Mouse (Mus musculus): ENCODE results near the gene Aadacl3. TPM values are rescaled to one million over a fixed set of nuclear protein-coding genes. Genes with fewer than 3 reads are reported as not detected.

Aadacl3 gene
- not detected in 2 replicates for polyA plus RNA-seq (2016; fragmentation: Nextera tagmentation; extraction: Ambion mirVana)

- H3K27me3 ChIP-seq (replicated peaks; ENCODE audit: low read depth, poor library complexity, severe bottlenecking), result no peaks in the 10 kb centered on the region
- H3K36me3 ChIP-seq (replicated peaks), result no peaks in the 10 kb centered on the region
- H3K27ac ChIP-seq (replicated peaks), result no peak within 1 kb of the TSS
- no peak within 1 kb of the TSS for H3K4me3 ChIP-seq
- 75% methylated on average over 3 of the region's 3 CpGs for WGBS
- peaks cover 15% of the 10 kb centered on the region; the same call in 1 of the 2 replicates for H3K9me3 ChIP-seq
- no peaks in the 10 kb centered on the region for H3K4me1 ChIP-seq
- DNase-seq (ENCODE audit: low spot score), result no peak
Observed at GRCm38 (mm10) chr4:144463656-144464055, at the start of gene Aadacl3. TSS of gene Aadacl3 (minus strand) at chr4:144463756.

GRCm38 (mm10) chr4:144506518-144506917 is 43.0 kb upstream of the Aadacl3 start:
- Histone ChIP-seq H3K9me3 (peaks cover 15% of the 10 kb centered on the region; the same call in 1 of the 2 replicates), H3K27me3 (replicated peaks; ENCODE audit: low read depth, poor library complexity, severe bottlenecking) (no peaks in the 10 kb centered on the region), H3K36me3 (replicated peaks) (no peaks in the 10 kb centered on the region), H3K27ac (replicated peaks) (no peak overlapping the region), H3K4me1 (no peaks in the 10 kb centered on the region), H3K4me3 (no peak overlapping the region)
- WGBS, result 82% methylated on average over 1 of the region's 1 CpGs
- no peak for DNase-seq (ENCODE audit: low spot score)

- Histone ChIP-seq H3K9me3 (peaks cover 21% of the 10 kb centered on the region), H3K27ac (replicated peaks) (no peak overlapping the region), H3K4me3 (no peak overlapping the region), H3K4me1 (no peaks in the 10 kb centered on the region), H3K27me3 (replicated peaks; ENCODE audit: low read depth, poor library complexity, severe bottlenecking) (no peaks in the 10 kb centered on the region), H3K36me3 (replicated peaks) (no peaks in the 10 kb centered on the region)
- no peak for DNase-seq (ENCODE audit: low spot score)
Observed at GRCm38 (mm10) chr4:144493331-144493730, 29.8 kb upstream of the Aadacl3 start.

GRCm38 (mm10) chr4:144468091-144468490 is 4.5 kb upstream of the Aadacl3 start:
- Histone ChIP-seq H3K4me1 (no peaks in the 10 kb centered on the region), H3K36me3 (replicated peaks) (no peaks in the 10 kb centered on the region), H3K4me3 (no peak overlapping the region), H3K9me3 (peaks cover 16% of the 10 kb centered on the region; the same call in 1 of the 2 replicates), H3K27ac (replicated peaks) (no peak overlapping the region), H3K27me3 (replicated peaks; ENCODE audit: low read depth, poor library complexity, severe bottlenecking) (no peaks in the 10 kb centered on the region)
- WGBS, result 67% methylated on average over 1 of the region's 1 CpGs
- no peak for DNase-seq (ENCODE audit: low spot score)

- Histone ChIP-seq H3K4me1 (no peaks in the 10 kb centered on the region), H3K27me3 (replicated peaks; ENCODE audit: low read depth, poor library complexity, severe bottlenecking) (no peaks in the 10 kb centered on the region), H3K9me3 (peaks cover 10% of the 10 kb centered on the region; the same call in 1 of the 2 replicates), H3K36me3 (replicated peaks) (no peaks in the 10 kb centered on the region), H3K27ac (replicated peaks) (no peak overlapping the region), H3K4me3 (no peak overlapping the region)
- DNase-seq (ENCODE audit: low spot score), result no peak
- 80% methylated on average over 2 of the region's 2 CpGs for WGBS
Observed at GRCm38 (mm10) chr4:144465206-144465605, 1.6 kb upstream of the Aadacl3 start.

GRCm38 (mm10) chr4:144453217-144453616 is 10.3 kb downstream of the Aadacl3 start, which contains the start of gene Gm9944:
TSS of gene Gm9944 (minus strand) at chr4:144453317.
- no peak within 1 kb of the TSS for H3K4me3 ChIP-seq
- H3K4me1 ChIP-seq, result no peaks in the 10 kb centered on the region
- 80% methylated on average over 2 of the region's 2 CpGs for WGBS
- DNase-seq (ENCODE audit: low spot score), result no peak
- no peak within 1 kb of the TSS for H3K27ac ChIP-seq (replicated peaks)
- peaks cover 18% of the 10 kb centered on the region; the same call in 1 of the 2 replicates for H3K9me3 ChIP-seq
- no peaks in the 10 kb centered on the region for H3K36me3 ChIP-seq (replicated peaks)
- no peaks in the 10 kb centered on the region for H3K27me3 ChIP-seq (replicated peaks; ENCODE audit: low read depth, poor library complexity, severe bottlenecking)

- 0 out of 2 replicates have a peak, but pooled peaks cover 6% of the 10 kb centered on the region for H3K9me3 ChIP-seq
- no peak overlapping the region for H3K27ac ChIP-seq (replicated peaks)
- H3K4me3 ChIP-seq, result no peak overlapping the region
- H3K4me1 ChIP-seq, result no peaks in the 10 kb centered on the region
- H3K27me3 ChIP-seq (replicated peaks; ENCODE audit: low read depth, poor library complexity, severe bottlenecking), result no peaks in the 10 kb centered on the region
- 68% methylated on average over 2 of the region's 2 CpGs for WGBS
- no peak for DNase-seq (ENCODE audit: low spot score)
- no peaks in the 10 kb centered on the region for H3K36me3 ChIP-seq (replicated peaks)
Observed at GRCm38 (mm10) chr4:144448546-144448945, 15.0 kb downstream of the Aadacl3 start.

GRCm38 (mm10) chr4:144441582-144441981 is 22.0 kb downstream of the Aadacl3 start:
- Histone ChIP-seq H3K27me3 (replicated peaks; ENCODE audit: low read depth, poor library complexity, severe bottlenecking) (no peaks in the 10 kb centered on the region), H3K27ac (replicated peaks) (no peak overlapping the region), H3K36me3 (replicated peaks) (no peaks in the 10 kb centered on the region), H3K4me3 (no peak overlapping the region), H3K9me3 (0 out of 2 replicates have a peak, but pooled peaks cover 2% of the 10 kb centered on the region), H3K4me1 (no peaks in the 10 kb centered on the region)
- DNase-seq (ENCODE audit: low spot score), result no peak
- 80% methylated on average over 1 of the region's 1 CpGs for WGBS

- H3K36me3 ChIP-seq (replicated peaks), result no peaks in the 10 kb centered on the region
- DNase-seq (ENCODE audit: low spot score), result no peak
- H3K4me1 ChIP-seq, result no peaks in the 10 kb centered on the region
- no peak overlapping the region for H3K27ac ChIP-seq (replicated peaks)
- H3K4me3 ChIP-seq, result no peak overlapping the region
- 0 out of 2 replicates have a peak, but pooled peaks cover 2% of the 10 kb centered on the region for H3K9me3 ChIP-seq
- no peaks in the 10 kb centered on the region for H3K27me3 ChIP-seq (replicated peaks; ENCODE audit: low read depth, poor library complexity, severe bottlenecking)
- WGBS, result 81% methylated on average over 4 of the region's 4 CpGs
Observed at GRCm38 (mm10) chr4:144441095-144441494, 22.5 kb downstream of the Aadacl3 start.

- no peaks in the 10 kb centered on the region for H3K27me3 ChIP-seq (replicated peaks; ENCODE audit: low read depth, poor library complexity, severe bottlenecking)
- H3K4me1 ChIP-seq, result no peaks in the 10 kb centered on the region
- H3K36me3 ChIP-seq (replicated peaks), result no peaks in the 10 kb centered on the region
- no peak for DNase-seq (ENCODE audit: low spot score)
- H3K4me3 ChIP-seq, result no peak within 1 kb of the TSS
- H3K9me3 ChIP-seq, result 0 out of 2 replicates have a peak, but pooled peaks cover 2% of the 10 kb centered on the region
- no peak within 1 kb of the TSS for H3K27ac ChIP-seq (replicated peaks)
Observed at GRCm38 (mm10) chr4:144438672-144439071, 24.9 kb downstream of the Aadacl3 start, which contains the start of gene 1700012P22Rik. TSS of gene 1700012P22Rik (minus strand) at chr4:144438772.

- H3K27ac ChIP-seq (replicated peaks), result no peak overlapping the region
- 91% methylated on average over 5 of the region's 5 CpGs for WGBS
- 0 out of 2 replicates have a peak, but pooled peaks cover 7% of the 10 kb centered on the region for H3K9me3 ChIP-seq
- DNase-seq (ENCODE audit: low spot score), result no peak
- H3K4me1 ChIP-seq, result no peaks in the 10 kb centered on the region
- H3K4me3 ChIP-seq, result no peak overlapping the region
- no peaks in the 10 kb centered on the region for H3K27me3 ChIP-seq (replicated peaks; ENCODE audit: low read depth, poor library complexity, severe bottlenecking)
- no peaks in the 10 kb centered on the region for H3K36me3 ChIP-seq (replicated peaks)
Observed at GRCm38 (mm10) chr4:144433216-144433615, 30.3 kb downstream of the Aadacl3 start.

GRCm38 (mm10) chr4:144430723-144431122 is 32.8 kb downstream of the Aadacl3 start:
- H3K4me3 ChIP-seq, result no peak overlapping the region
- H3K27ac ChIP-seq (replicated peaks), result no peak overlapping the region
- WGBS, result 81% methylated on average over 2 of the region's 2 CpGs
- H3K4me1 ChIP-seq, result no peaks in the 10 kb centered on the region
- no peak for DNase-seq (ENCODE audit: low spot score)
- H3K36me3 ChIP-seq (replicated peaks), result no peaks in the 10 kb centered on the region
- H3K9me3 ChIP-seq, result 0 out of 2 replicates have a peak, but pooled peaks cover 5% of the 10 kb centered on the region
- H3K27me3 ChIP-seq (replicated peaks; ENCODE audit: low read depth, poor library complexity, severe bottlenecking), result no peaks in the 10 kb centered on the region

- no peaks in the 10 kb centered on the region for H3K4me1 ChIP-seq
- H3K4me3 ChIP-seq, result no peak overlapping the region
- no peaks in the 10 kb centered on the region for H3K27me3 ChIP-seq (replicated peaks; ENCODE audit: low read depth, poor library complexity, severe bottlenecking)
- H3K9me3 ChIP-seq, result 0 out of 2 replicates have a peak, but pooled peaks cover 5% of the 10 kb centered on the region
- H3K36me3 ChIP-seq (replicated peaks), result no peaks in the 10 kb centered on the region
- DNase-seq (ENCODE audit: low spot score), result peak; percentile 15
- no peak overlapping the region for H3K27ac ChIP-seq (replicated peaks)
- 25% methylated on average over 3 of the region's 3 CpGs for WGBS
Observed at GRCm38 (mm10) chr4:144428868-144429267, 34.7 kb downstream of the Aadacl3 start.
